Mouse (Mus musculus) splenic B cell, adult 2 months (primary cell): ENCODE measurements around the gene Tmem79.

Experiments used
- DNase-seq: peaks from one replicate; pipeline ENCODE4 v3.0.0-alpha.2; 2011; ENCODE audit warnings: low read depth, low spot score
- H3K27me3 ChIP-seq: 2 replicates; pipeline ENCODE4 v1.6.1; 2012; ENCODE audit warnings: mild to moderate bottlenecking, low read length, moderate library complexity, mixed read lengths; ENCODE audit not compliant: control insufficient read depth, poor library complexity, insufficient read depth, severe bottlenecking
- H3K36me3 ChIP-seq: 2 replicates; pipeline ENCODE4 v1.6.1; 2012; ENCODE audit warnings: mild to moderate bottlenecking, low read length, moderate library complexity, mixed read lengths; ENCODE audit not compliant: control insufficient read depth, poor library complexity, insufficient read depth, severe bottlenecking

The Tmem79 gene

DNA sequence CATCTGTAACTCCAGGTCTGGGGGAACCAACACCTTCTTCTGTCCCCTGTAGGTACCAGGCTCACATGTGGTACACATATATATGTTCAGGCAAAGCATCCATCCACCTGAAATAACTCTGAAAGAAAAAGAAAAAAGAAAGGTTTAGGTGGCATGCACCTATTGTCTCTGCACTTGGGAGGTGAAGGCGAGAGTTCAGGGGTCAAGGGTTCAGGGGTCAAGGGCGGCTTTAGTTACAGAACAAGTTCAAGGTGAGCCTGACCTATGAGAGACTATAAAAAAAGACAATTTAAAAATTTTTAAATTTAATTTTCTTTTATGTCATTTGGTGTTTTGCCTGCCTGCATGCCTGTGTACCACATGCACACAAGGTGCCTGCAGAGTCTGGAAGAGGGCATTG lies 55.9 kb downstream of the Tmem79 start:
- H3K36me3 ChIP-seq = no peaks in the 10 kb centered on the region
- DNase-seq = no peak
- H3K27me3 ChIP-seq = no peaks in the 10 kb centered on the region
